Comparison of ENCODE assay signal across 22 mouse cellular contexts in the genomic region with DNA sequence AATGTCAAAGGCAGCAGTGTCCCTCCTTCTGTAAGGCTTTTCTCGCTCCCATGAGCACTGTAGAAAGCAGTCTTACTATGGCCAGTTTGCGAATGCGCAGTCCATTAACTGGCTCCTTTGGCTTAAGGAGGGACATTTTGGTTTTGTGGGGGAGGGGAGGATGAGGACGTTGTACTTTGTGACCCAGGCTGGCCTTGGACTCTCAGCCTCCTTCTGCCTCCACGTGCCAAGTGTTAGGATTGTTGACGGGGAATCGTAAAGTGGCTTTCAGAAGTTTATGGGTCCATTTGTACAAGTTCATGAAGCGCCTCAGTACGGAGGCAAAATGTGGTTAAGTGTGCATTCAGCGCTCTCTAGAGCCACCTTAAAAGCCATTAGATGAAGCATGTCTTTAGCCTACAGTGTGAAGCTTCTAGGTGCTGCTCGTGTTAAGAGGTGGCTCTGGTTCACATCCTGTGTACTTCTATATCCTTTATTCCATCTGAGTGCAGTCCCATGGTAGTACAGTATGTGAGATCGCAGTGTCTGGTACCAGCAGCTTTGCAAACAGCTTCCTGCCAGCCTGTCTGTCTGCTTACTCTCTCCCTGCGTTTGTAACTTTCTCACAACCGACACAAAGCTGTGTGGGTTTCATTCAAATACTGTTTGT. TPM values are rescaled to one million over a fixed set of nuclear protein-coding genes. Genes with fewer than 3 reads are reported as not detected.
DNase-seq lines count a peak whose midpoint lies in the region; ATAC-seq lines count a peak whose summit lies in the region.
"Had no signal": no experiment of that assay in that cellular context is flagged by ENCODE, and none has a peak within 500 bp of the region (broad histone marks: within the 10 kb centered on the region; RNA-seq: fewer than 3 reads in every experiment).

No protein-coding gene starts in this region.

- intact Hi-C loops in heart, postnatal 10 days (cut with DNase I) = no loop called here

- no peak overlapping the region for H3K4me2 ChIP-seq in heart, embryonic 11.5 days
- H3K4me2 ChIP-seq: embryonic facial prominence, embryonic 15.5 days; heart, embryonic 12.5 days; hindbrain, embryonic 13.5 days had no signal

- WGBS in heart, embryonic 11.5 days (ENCODE audit: insufficient replicate concordance) = 82% methylated on average over 14 of the region's 14 CpGs
- WGBS in limb, embryonic 10.5 days = 74% methylated on average over 14 of the region's 14 CpGs

- 0 out of 2 replicates have a peak overlapping the region, but pooled peaks have one; percentile 4 for H3K27ac ChIP-seq in heart, embryonic 11.5 days (ENCODE audit: low read depth, low read length)
- no peak overlapping the region for H3K27ac ChIP-seq in limb, embryonic 10.5 days
- H3K27ac ChIP-seq: embryonic facial prominence, embryonic 15.5 days; forebrain, embryonic 10.5 days; hindbrain, embryonic 13.5 days; hindbrain, postnatal 0 days had no signal

- H3K9ac ChIP-seq in heart, embryonic 11.5 days (ENCODE audit: low read depth, low read length) = no peak overlapping the region
- H3K9ac ChIP-seq: embryonic facial prominence, embryonic 15.5 days; heart, embryonic 12.5 days; hindbrain, embryonic 13.5 days had no signal

- no peak for DNase-seq in heart, postnatal 10 days
- DNase-seq in kidney, adult 8-10 months = peak; percentile 50 to 56
- DNase-seq in kidney, postnatal 10 days = no peak
- DNase-seq in CD4-positive helper T cell, adult 2 months (ENCODE audit: low read depth, low spot score) = peak; percentile 36
- peak; percentile 3 for DNase-seq in limb, embryonic 10.5 days (ENCODE audit: low spot score)
- no peak for DNase-seq in right cerebral cortex, postnatal 14 days
- DNase-seq: adrenal gland, postnatal 10 days; cerebellum, adult 11 months; cerebellum, adult 8-10 months; cerebellum, postnatal 14 days; embryo, embryonic 11 days; gastrocnemius, postnatal 36 days; heart, adult 18-20 months had no signal

- H3K4me1 ChIP-seq in heart, embryonic 11.5 days (ENCODE audit: control insufficient read depth, insufficient read depth, low read length) = peaks cover 4% of the 10 kb centered on the region; the same call in 1 of the 2 replicates
- H3K4me1 ChIP-seq in limb, embryonic 10.5 days = peaks cover 4% of the 10 kb centered on the region
- H3K4me1 ChIP-seq: embryonic facial prominence, embryonic 15.5 days; forebrain, embryonic 10.5 days; hindbrain, embryonic 13.5 days had no signal

- H3K4me3 ChIP-seq in heart, embryonic 11.5 days (ENCODE audit: low read depth, low read length) = no peak overlapping the region
- no peak overlapping the region for H3K4me3 ChIP-seq in limb, embryonic 10.5 days
- H3K4me3 ChIP-seq: embryonic facial prominence, embryonic 15.5 days; erythroblast, embryonic 14.5 days; forebrain, embryonic 10.5 days; heart, embryonic 12.5 days; hindbrain, embryonic 13.5 days had no signal

- H3K9me3 ChIP-seq in heart, embryonic 11.5 days (replicated peaks; ENCODE audit: control insufficient read depth, low read length) = no peaks in the 10 kb centered on the region
- no peaks in the 10 kb centered on the region for H3K9me3 ChIP-seq in limb, embryonic 10.5 days (replicated peaks)
- H3K9me3 ChIP-seq: embryonic facial prominence, embryonic 15.5 days; forebrain, embryonic 10.5 days; G1E; heart, embryonic 12.5 days; hindbrain, embryonic 13.5 days had no signal

- H3K27me3 ChIP-seq in heart, embryonic 11.5 days (ENCODE audit: control insufficient read depth, insufficient read depth, low read length) = no peaks in the 10 kb centered on the region
- H3K27me3 ChIP-seq in limb, embryonic 10.5 days (ENCODE audit: low read depth, poor library complexity, severe bottlenecking) = no peaks in the 10 kb centered on the region
- H3K27me3 ChIP-seq: embryonic facial prominence, embryonic 15.5 days; heart, embryonic 12.5 days; hindbrain, embryonic 13.5 days had no signal

- ATAC-seq in heart, embryonic 11.5 days (replicated peaks; ENCODE audit: insufficient number of reproducible peaks, low FRiP score, low TSS enrichment) = no peak
- ATAC-seq: forebrain, embryonic 14.5 days; hindbrain, postnatal 0 days had no signal

- H3K36me3 ChIP-seq in heart, embryonic 11.5 days (ENCODE audit: control insufficient read depth, insufficient read depth, low read length) = peaks cover 32% of the 10 kb centered on the region
- peaks cover 69% of the 10 kb centered on the region for H3K36me3 ChIP-seq in limb, embryonic 10.5 days

RNA-seq across cellular contexts. Expression of gene Il6st, which starts 27.9 kb away (rescaled TPM):
- polyA plus RNA-seq in heart, embryonic 11.5 days (2014; fragmentation: Nextera tagmentation; extraction: Ambion mirVana) = 50.0 and 68.2 TPM in 2 replicates
- 100 to 1,000 TPM; 164 to 212 TPM for total RNA-seq in heart, postnatal 10 days (2021)
- 16.1 and 21.3 TPM in 2 replicates for polyA plus RNA-seq in limb, embryonic 10.5 days (2016; fragmentation: Nextera tagmentation; extraction: Ambion mirVana)

Comparison
In these comparisons a context has a peak if more than half of its experiments do, and no peak if none do; other contexts are left out.
1. DNase-seq: peak in kidney, adult 8-10 months (2 of 2), CD4-positive helper T cell, adult 2 months (single experiment) and limb, embryonic 10.5 days (single experiment); none in heart, postnatal 10 days (0 of 2), kidney, postnatal 10 days (single experiment) and right cerebral cortex, postnatal 14 days (single experiment).